Mouse (Mus musculus) midbrain, embryonic 11.5 days (tissue): ENCODE measurements around the gene Kank1. TPM values are rescaled to one million over a fixed set of nuclear protein-coding genes. Genes with fewer than 3 reads are reported as not detected.

Source experiments
- ATAC-seq: fragments of 200-750 bp; cut with Nextera tagmentation; 2 replicates; pipeline ENCODE4 v1.8.0; 2017; ENCODE audit warnings: moderate TSS enrichment, moderate library complexity; ENCODE audit not compliant: low FRiP score
- DNase-seq: peaks from one replicate; pipeline ENCODE4 v3.0.0; 2015; ENCODE audit warnings: low spot score; ENCODE audit errors: missing footprints
- H3K27ac ChIP-seq: fragments of 300-500 bp; sonication (generic); 2 replicates; pipeline ENCODE4 v1.5.1; 2014; ENCODE audit warnings: low read depth, low read length
- H3K27me3 ChIP-seq: fragments of 300-500 bp; sonication (generic); 2 replicates; pipeline ENCODE4 v1.6.1; 2014; ENCODE audit warnings: mild to moderate bottlenecking, low read length, moderate library complexity, mixed read lengths; ENCODE audit not compliant: control insufficient read depth, insufficient read depth
- H3K36me3 ChIP-seq: fragments of 300-500 bp; sonication (generic); 2 replicates; pipeline ENCODE4 v1.6.1; 2014; ENCODE audit warnings: mild to moderate bottlenecking, low read length, moderate library complexity, mixed read lengths; ENCODE audit not compliant: control insufficient read depth, insufficient read depth
- H3K4me1 ChIP-seq: fragments of 300-500 bp; sonication (generic); 2 replicates; pipeline ENCODE4 v1.6.1; 2014; ENCODE audit warnings: low read length; ENCODE audit not compliant: control insufficient read depth, insufficient read depth
- H3K4me2 ChIP-seq: fragments of 300-500 bp; sonication (generic); 2 replicates; pipeline ENCODE4 v1.6.1; 2014; ENCODE audit warnings: mild to moderate bottlenecking, moderate library complexity
- H3K4me3 ChIP-seq: fragments of 300-500 bp; sonication (generic); 2 replicates; pipeline ENCODE4 v1.5.1; 2014; ENCODE audit warnings: low read depth, low read length
- H3K9ac ChIP-seq: fragments of 300-500 bp; sonication (generic); 2 replicates; pipeline ENCODE4 v1.6.1; 2014; ENCODE audit warnings: low read length
- H3K9me3 ChIP-seq: fragments of 300-500 bp; sonication (generic); 2 replicates; pipeline ENCODE4 v1.6.1; 2016; ENCODE audit warnings: low read length; ENCODE audit not compliant: control insufficient read depth
- WGBS: fragments of 180-500 bp; shearing (Covaris S2); extraction: QIAGEN DNeasy Blood & Tissue Kit; methylation state at CpG from one replicate; pipeline ENCODE4 v1.1.7; 2014; 5-methylcytosine and 5-hydroxymethylcytosine counted together
- polyA plus RNA-seq: library from polyadenylated mRNA; unstranded; fragments of >200 nt; fragmentation: Nextera tagmentation; extraction: Ambion mirVana; gene quantifications from 2 replicates; pipeline ENCODE4 v1.2.1, GENCODE M21; 2014

Gene Kank1
- polyA plus RNA-seq, 1 experiment from 2014 or later = 13.3 TPM

GRCm38 (mm10) chr19:25423371-25423770, 186.6 kb downstream of the Kank1 start:
- H3K4me2 ChIP-seq = no peak overlapping the region
- H3K36me3 ChIP-seq = no peaks in the 10 kb centered on the region
- WGBS = 90% methylated on average over 5 of the region's 5 CpGs
- no peak overlapping the region for H3K27ac ChIP-seq
- H3K9ac ChIP-seq = no peak overlapping the region
- H3K4me3 ChIP-seq = no peak overlapping the region
- no peaks in the 10 kb centered on the region for H3K9me3 ChIP-seq
- no peaks in the 10 kb centered on the region for H3K4me1 ChIP-seq
- no peak for DNase-seq
- no peak for ATAC-seq
- no peaks in the 10 kb centered on the region for H3K27me3 ChIP-seq

GRCm38 (mm10) chr19:25426431-25426830, 189.7 kb downstream of the Kank1 start:
- no peaks in the 10 kb centered on the region for H3K27me3 ChIP-seq
- H3K9me3 ChIP-seq = no peaks in the 10 kb centered on the region
- no peak overlapping the region for H3K27ac ChIP-seq
- 0 out of 2 replicates have a peak, but pooled peaks cover 4% of the 10 kb centered on the region for H3K36me3 ChIP-seq
- no peaks in the 10 kb centered on the region for H3K4me1 ChIP-seq
- DNase-seq (no peak), ATAC-seq (no peak)
- no peak overlapping the region for H3K4me3 ChIP-seq
- H3K9ac ChIP-seq = no peak overlapping the region
- no peak overlapping the region for H3K4me2 ChIP-seq
- WGBS = 93% methylated on average over 5 of the region's 5 CpGs

GRCm38 (mm10) chr19:25427886-25428285, 191.1 kb downstream of the Kank1 start:
- Histone ChIP-seq H3K4me1 (no peaks in the 10 kb centered on the region), H3K9ac (no peak overlapping the region), H3K9me3 (no peaks in the 10 kb centered on the region), H3K4me2 (no peak overlapping the region), H3K36me3 (0 out of 2 replicates have a peak, but pooled peaks cover 4% of the 10 kb centered on the region), H3K4me3 (no peak overlapping the region), H3K27ac (no peak overlapping the region), H3K27me3 (no peaks in the 10 kb centered on the region)
- WGBS = 97% methylated on average over 17 of the region's 17 CpGs
- ATAC-seq (no peak), DNase-seq (no peak)

- Histone ChIP-seq H3K36me3 (peaks cover 4% of the 10 kb centered on the region; the same call in 1 of the 2 replicates), H3K27me3 (no peaks in the 10 kb centered on the region)
- no peak for ATAC-seq
Observed at GRCm38 (mm10) chr19:25428338-25428962, 191.7 kb downstream of the Kank1 start.

GRCm38 (mm10) chr19:25431431-25431830, 194.7 kb downstream of the Kank1 start:
- Histone ChIP-seq H3K4me2 (no peak overlapping the region), H3K27me3 (no peaks in the 10 kb centered on the region), H3K27ac (no peak overlapping the region), H3K9me3 (no peaks in the 10 kb centered on the region), H3K4me1 (no peaks in the 10 kb centered on the region), H3K36me3 (peaks cover 4% of the 10 kb centered on the region; the same call in 1 of the 2 replicates), H3K9ac (no peak overlapping the region), H3K4me3 (no peak overlapping the region)
- ATAC-seq (no peak), DNase-seq (no peak)
- WGBS = 84% methylated on average over 9 of the region's 9 CpGs

More at GRCm38 (mm10) chr19:25428338-25428962, 191.7 kb downstream of the Kank1 start:
- 91% methylated on average over 13 of the region's 13 CpGs for WGBS
- H3K4me1 ChIP-seq = no peaks in the 10 kb centered on the region
- H3K4me3 ChIP-seq = no peak overlapping the region
- no peak overlapping the region for H3K9ac ChIP-seq
- H3K9me3 ChIP-seq = no peaks in the 10 kb centered on the region
- DNase-seq = no peak
- H3K27ac ChIP-seq = no peak overlapping the region
- no peak overlapping the region for H3K4me2 ChIP-seq

GRCm38 (mm10) chr19:25431909-25432308, 195.1 kb downstream of the Kank1 start:
- H3K36me3 ChIP-seq = peaks cover 4% of the 10 kb centered on the region; the same call in 1 of the 2 replicates
- H3K9ac ChIP-seq = no peak overlapping the region
- H3K4me2 ChIP-seq = no peak overlapping the region
- H3K9me3 ChIP-seq = no peaks in the 10 kb centered on the region
- no peak overlapping the region for H3K27ac ChIP-seq
- 91% methylated on average over 7 of the region's 7 CpGs for WGBS
- no peak overlapping the region for H3K4me3 ChIP-seq
- DNase-seq = no peak
- no peaks in the 10 kb centered on the region for H3K4me1 ChIP-seq
- no peaks in the 10 kb centered on the region for H3K27me3 ChIP-seq
- no peak for ATAC-seq

- no peak overlapping the region for H3K27ac ChIP-seq
- H3K9ac ChIP-seq = no peak overlapping the region
- DNase-seq (no peak), ATAC-seq (no peak)
- 84% methylated on average over 7 of the region's 7 CpGs for WGBS
- H3K4me3 ChIP-seq = no peak overlapping the region
- H3K4me1 ChIP-seq = no peaks in the 10 kb centered on the region
- H3K4me2 ChIP-seq = no peak overlapping the region
- H3K36me3 ChIP-seq = peaks cover 4% of the 10 kb centered on the region; the same call in 1 of the 2 replicates
- H3K9me3 ChIP-seq = no peaks in the 10 kb centered on the region
- H3K27me3 ChIP-seq = no peaks in the 10 kb centered on the region
Observed at GRCm38 (mm10) chr19:25433169-25433690, 196.5 kb downstream of the Kank1 start.

GRCm38 (mm10) chr19:25434345-25434744, 197.6 kb downstream of the Kank1 start:
- ATAC-seq (no peak), DNase-seq (no peak)
- Histone ChIP-seq H3K9ac (no peak overlapping the region), H3K4me3 (no peak overlapping the region), H3K4me2 (no peak overlapping the region), H3K9me3 (no peaks in the 10 kb centered on the region), H3K36me3 (peaks cover 4% of the 10 kb centered on the region; the same call in 1 of the 2 replicates), H3K27me3 (no peaks in the 10 kb centered on the region), H3K4me1 (no peaks in the 10 kb centered on the region), H3K27ac (no peak overlapping the region)
- WGBS = 89% methylated on average over 7 of the region's 7 CpGs

- Histone ChIP-seq H3K27ac (no peak overlapping the region), H3K4me2 (no peak overlapping the region), H3K36me3 (peaks cover 4% of the 10 kb centered on the region; the same call in 1 of the 2 replicates), H3K9me3 (no peaks in the 10 kb centered on the region), H3K9ac (no peak overlapping the region), H3K4me3 (no peak overlapping the region), H3K27me3 (no peaks in the 10 kb centered on the region), H3K4me1 (no peaks in the 10 kb centered on the region)
- WGBS = 80% methylated on average over 6 of the region's 6 CpGs
- DNase-seq = no peak
- no peak for ATAC-seq
Observed at GRCm38 (mm10) chr19:25434795-25435194, 198.0 kb downstream of the Kank1 start.
